Mouse (Mus musculus) hindbrain, embryonic 16.5 days (tissue): ENCODE measurements around the gene Apoe. TPM values are rescaled to one million over a fixed set of nuclear protein-coding genes. Genes with fewer than 3 reads are reported as not detected.

Experiments
- ATAC-seq: fragments of 200-750 bp; cut with Nextera tagmentation; 2 replicates; pipeline ENCODE4 v1.8.0; 2017; ENCODE audit warnings: moderate TSS enrichment, moderate library complexity
- H3K27ac ChIP-seq: fragments of 300-500 bp; sonication (generic); 2 replicates; pipeline ENCODE4 v1.5.1; 2014; ENCODE audit warnings: low read depth, mild to moderate bottlenecking, control low read depth, low read length, moderate library complexity
- H3K27me3 ChIP-seq: fragments of 300-500 bp; sonication (generic); replicated peaks from 2 replicates; pipeline ENCODE4 v1.6.1; 2014; ENCODE audit warnings: low read length; ENCODE audit not compliant: control insufficient read depth, insufficient read depth
- H3K36me3 ChIP-seq: fragments of 300-500 bp; sonication (generic); 2 replicates; pipeline ENCODE4 v1.6.1; 2014; ENCODE audit warnings: mild to moderate bottlenecking, low read length, moderate library complexity, mixed read lengths; ENCODE audit not compliant: control insufficient read depth, insufficient read depth
- H3K4me1 ChIP-seq: fragments of 300-500 bp; sonication (generic); 2 replicates; pipeline ENCODE4 v1.6.1; 2014; ENCODE audit warnings: low read depth, low read length; ENCODE audit not compliant: control insufficient read depth, insufficient read depth
- H3K4me2 ChIP-seq: fragments of 300-500 bp; sonication (generic); 2 replicates; pipeline ENCODE4 v1.6.1; 2014; ENCODE audit warnings: mild to moderate bottlenecking, low read length, control low read depth, moderate library complexity
- H3K4me3 ChIP-seq: fragments of 300-500 bp; sonication (generic); 2 replicates; pipeline ENCODE4 v1.5.1; 2014; ENCODE audit warnings: mild to moderate bottlenecking, low read length, control low read depth, moderate library complexity
- H3K9ac ChIP-seq: fragments of 300-500 bp; sonication (generic); 2 replicates; pipeline ENCODE4 v1.6.1; 2014; ENCODE audit warnings: low read depth, mild to moderate bottlenecking, control low read depth, low read length, moderate library complexity
- H3K9me3 ChIP-seq: fragments of 300-500 bp; sonication (generic); 2 replicates; pipeline ENCODE4 v1.6.1; 2014; ENCODE audit warnings: mild to moderate bottlenecking, low read length, moderate library complexity; ENCODE audit not compliant: control insufficient read depth
- WGBS: fragments of 180-500 bp; shearing (Covaris S2); extraction: QIAGEN DNeasy Blood & Tissue Kit; methylation state at CpG from one replicate; pipeline ENCODE4 v1.1.7; 2014; 5-methylcytosine and 5-hydroxymethylcytosine counted together
- polyA plus RNA-seq: library from polyadenylated mRNA; unstranded; fragments of >200 nt; fragmentation: Nextera tagmentation; extraction: Ambion mirVana; gene quantifications from 2 replicates; pipeline ENCODE4 v1.2.1, GENCODE M21; 2015

The Apoe gene
- polyA plus RNA-seq, 1 experiment from 2014 or later: 1,414 TPM

GRCm38 (mm10) chr7:19705271-19705670 is 6.3 kb upstream of the Apoe start:
- no peak for ATAC-seq
- Histone ChIP-seq H3K9ac (no peak overlapping the region), H3K9me3 (no peaks in the 10 kb centered on the region), H3K36me3 (peaks cover 24% of the 10 kb centered on the region), H3K4me2 (no peak overlapping the region), H3K27me3 (no peaks in the 10 kb centered on the region), H3K4me1 (peaks cover 3% of the 10 kb centered on the region; the same call in 1 of the 2 replicates), H3K27ac (no peak overlapping the region), H3K4me3 (no peak overlapping the region)
- 98% methylated on average over 7 of the region's 7 CpGs for WGBS

- Histone ChIP-seq H3K9ac (no peak overlapping the region), H3K27ac (no peak overlapping the region), H3K4me2 (no peak overlapping the region), H3K27me3 (no peaks in the 10 kb centered on the region), H3K9me3 (no peaks in the 10 kb centered on the region), H3K4me1 (peaks cover 4% of the 10 kb centered on the region), H3K36me3 (peaks cover 19% of the 10 kb centered on the region), H3K4me3 (no peak overlapping the region)
- ATAC-seq: no peak
- 95% methylated on average over 4 of the region's 4 CpGs for WGBS
Observed at GRCm38 (mm10) chr7:19704475-19704874, 5.5 kb upstream of the Apoe start.

GRCm38 (mm10) chr7:19702859-19703555 is 4.0 kb upstream of the Apoe start:
- H3K4me3 ChIP-seq: no peak overlapping the region
- H3K36me3 ChIP-seq: peaks cover 9% of the 10 kb centered on the region
- no peak overlapping the region for H3K9ac ChIP-seq
- H3K27ac ChIP-seq: no peak overlapping the region
- H3K4me1 ChIP-seq: peaks cover 19% of the 10 kb centered on the region
- no peaks in the 10 kb centered on the region for H3K9me3 ChIP-seq
- no peak overlapping the region for H3K4me2 ChIP-seq
- no peaks in the 10 kb centered on the region for H3K27me3 ChIP-seq
- no peak for ATAC-seq
- WGBS: 94% methylated on average over 16 of the region's 16 CpGs

GRCm38 (mm10) chr7:19701069-19701761 is 2.2 kb upstream of the Apoe start:
- Histone ChIP-seq H3K9me3 (no peaks in the 10 kb centered on the region), H3K27me3 (no peaks in the 10 kb centered on the region), H3K9ac (peak overlapping the region; percentile 31; the same call in 1 of the 2 replicates), H3K4me1 (peaks cover 19% of the 10 kb centered on the region), H3K27ac (peak overlapping the region; percentile 54), H3K36me3 (peaks cover 5% of the 10 kb centered on the region), H3K4me2 (no peak overlapping the region), H3K4me3 (no peak overlapping the region)
- peak; percentile 51 for ATAC-seq
- 27% methylated on average over 22 of the region's 22 CpGs for WGBS

GRCm38 (mm10) chr7:19700299-19701068 is 1.5 kb upstream of the Apoe start:
- Histone ChIP-seq H3K4me3 (no peak overlapping the region), H3K27me3 (no peaks in the 10 kb centered on the region), H3K4me1 (peaks cover 19% of the 10 kb centered on the region), H3K9me3 (no peaks in the 10 kb centered on the region), H3K27ac (peak overlapping the region; percentile 54), H3K9ac (no peak overlapping the region), H3K4me2 (no peak overlapping the region), H3K36me3 (peaks cover 5% of the 10 kb centered on the region)
- WGBS: 61% methylated on average over 12 of the region's 12 CpGs
- no peak for ATAC-seq

- H3K4me3 ChIP-seq: no peak overlapping the region
- H3K4me1 ChIP-seq: peaks cover 19% of the 10 kb centered on the region
- no peak overlapping the region for H3K9ac ChIP-seq
- H3K27me3 ChIP-seq: no peaks in the 10 kb centered on the region
- 82% methylated on average over 4 of the region's 4 CpGs for WGBS
- no peak for ATAC-seq
- no peaks in the 10 kb centered on the region for H3K9me3 ChIP-seq
- H3K27ac ChIP-seq: peak overlapping the region; percentile 71
- peaks cover 5% of the 10 kb centered on the region for H3K36me3 ChIP-seq
- no peak overlapping the region; the same call in 1 of the 2 replicates for H3K4me2 ChIP-seq
Observed at GRCm38 (mm10) chr7:19699827-19700148, 800 bp upstream of the Apoe start.

- 2% methylated on average over 28 of the region's 28 CpGs for WGBS
- no peak for ATAC-seq
- H3K27me3 ChIP-seq: no peaks in the 10 kb centered on the region
- H3K4me1 ChIP-seq: peaks cover 19% of the 10 kb centered on the region
- peak overlapping the region; percentile 60 for H3K27ac ChIP-seq
- H3K9ac ChIP-seq: peak overlapping the region; percentile 58
- H3K36me3 ChIP-seq: peaks cover 5% of the 10 kb centered on the region; the same call in 1 of the 2 replicates
- H3K4me3 ChIP-seq: peak overlapping the region; percentile 40
- H3K9me3 ChIP-seq: no peaks in the 10 kb centered on the region
- H3K4me2 ChIP-seq: peak overlapping the region; percentile 55
Observed at GRCm38 (mm10) chr7:19697949-19698906, 760 bp downstream of the Apoe start.

- Histone ChIP-seq H3K9ac (no peak overlapping the region), H3K36me3 (peaks cover 3% of the 10 kb centered on the region; the same call in 1 of the 2 replicates), H3K4me3 (no peak overlapping the region), H3K4me1 (peaks cover 19% of the 10 kb centered on the region), H3K27ac (no peak overlapping the region), H3K9me3 (no peaks in the 10 kb centered on the region), H3K4me2 (no peak overlapping the region), H3K27me3 (no peaks in the 10 kb centered on the region)
- no peak for ATAC-seq
- WGBS: 91% methylated on average over 34 of the region's 34 CpGs
Observed at GRCm38 (mm10) chr7:19696336-19696873, 2.6 kb downstream of the Apoe start.
